Comparison of ENCODE assay signal across 8 mouse cellular contexts in the genomic region with DNA sequence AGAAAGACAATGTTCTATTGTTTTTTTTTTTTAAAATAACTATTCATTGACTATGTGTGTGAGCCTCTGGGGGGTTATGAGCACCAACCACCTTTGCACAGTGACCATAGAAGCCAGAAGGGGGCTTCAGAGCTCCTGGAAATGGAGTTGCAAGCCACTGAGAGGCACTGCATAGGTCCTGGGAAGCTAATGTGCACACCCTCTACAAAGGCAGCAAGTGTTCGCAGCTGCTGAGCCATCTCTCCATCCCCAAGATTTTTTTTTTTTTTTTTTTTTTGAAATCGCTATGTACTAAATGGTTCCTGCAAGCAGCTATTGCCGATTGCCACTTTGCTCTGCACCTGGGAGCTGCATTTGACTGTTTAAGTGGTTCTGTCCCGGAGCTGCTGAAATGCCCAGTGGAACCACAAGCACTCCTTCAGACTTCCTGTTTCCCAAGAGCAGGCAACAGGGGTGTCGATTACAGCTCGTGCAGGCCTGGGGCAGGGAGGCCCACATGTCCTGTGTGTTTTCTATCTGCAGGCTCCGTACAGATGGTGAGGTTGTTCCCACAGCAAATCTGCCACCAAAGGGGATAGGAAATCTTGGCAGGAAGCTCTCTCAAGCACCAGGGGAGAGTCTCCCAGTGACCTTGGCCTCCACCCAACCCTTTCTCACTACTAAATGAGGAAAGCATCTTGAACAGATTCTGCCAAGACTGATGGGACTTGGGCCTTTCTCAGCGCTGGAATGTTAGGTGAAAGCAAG. TPM values are rescaled to one million over a fixed set of nuclear protein-coding genes. Genes with fewer than 3 reads are reported as not detected.
DNase-seq lines count a peak whose midpoint lies in the region; ATAC-seq and TF ChIP-seq lines count a peak whose summit lies in the region.

No protein-coding gene starts in this region.

- no peak for DNase-seq in midbrain, embryonic 10.5 days (ENCODE audit: low spot score)
- DNase-seq in cerebellum, adult 8-10 months, result peak; percentile 45
- peak; percentile 54 for DNase-seq in gonadal fat pad, adult 2 months (ENCODE audit: low read depth)

- 68% methylated on average over 8 of the region's 8 CpGs for WGBS in midbrain, embryonic 16.5 days
- 87% methylated on average over 8 of the region's 8 CpGs for WGBS in midbrain, embryonic 10.5 days
- WGBS in intestine, postnatal 0 days, result 40% methylated on average over 8 of the region's 8 CpGs
- WGBS in liver, embryonic 15.5 days (ENCODE audit: insufficient replicate concordance), result 18% methylated on average over 8 of the region's 8 CpGs

- no peak overlapping the region for H3K4me2 ChIP-seq in midbrain, embryonic 16.5 days (ENCODE audit: low read length)
- H3K4me2 ChIP-seq in intestine, postnatal 0 days (replicated peaks; ENCODE audit: low read depth), result no peak overlapping the region
- H3K4me2 ChIP-seq in liver, embryonic 15.5 days, result no peak overlapping the region

- no peaks in the 10 kb centered on the region; the same call in 1 of the 2 replicates for H3K27me3 ChIP-seq in midbrain, embryonic 16.5 days (ENCODE audit: control insufficient read depth, insufficient read depth, low read depth, low read length)
- H3K27me3 ChIP-seq in midbrain, embryonic 10.5 days (ENCODE audit: low read depth, poor library complexity, severe bottlenecking), result peaks cover 41% of the 10 kb centered on the region
- no peaks in the 10 kb centered on the region for H3K27me3 ChIP-seq in intestine, postnatal 0 days (replicated peaks; ENCODE audit: control insufficient read depth, insufficient read depth, low read length)
- no peaks in the 10 kb centered on the region for H3K27me3 ChIP-seq in liver, embryonic 15.5 days
- H3K27me3 ChIP-seq in testis, adult 2 months (ENCODE audit: control insufficient read depth, insufficient read depth, low read length), result no peaks in the 10 kb centered on the region

- no peaks in the 10 kb centered on the region for H3K36me3 ChIP-seq in midbrain, embryonic 16.5 days (ENCODE audit: control insufficient read depth, insufficient read depth, low read length)
- H3K36me3 ChIP-seq in midbrain, embryonic 10.5 days, result no peaks in the 10 kb centered on the region
- H3K36me3 ChIP-seq in intestine, postnatal 0 days (ENCODE audit: control insufficient read depth, insufficient read depth), result no peaks in the 10 kb centered on the region
- H3K36me3 ChIP-seq in liver, embryonic 15.5 days (replicated peaks), result no peaks in the 10 kb centered on the region
- no peaks in the 10 kb centered on the region for H3K36me3 ChIP-seq in testis, adult 2 months (ENCODE audit: control insufficient read depth, insufficient read depth, low read length)

- peaks cover 14% of the 10 kb centered on the region for H3K4me1 ChIP-seq in midbrain, embryonic 16.5 days (ENCODE audit: control insufficient read depth, insufficient read depth, low read length)
- H3K4me1 ChIP-seq in midbrain, embryonic 10.5 days, result peaks cover 26% of the 10 kb centered on the region
- peaks cover 19% of the 10 kb centered on the region; the same call in 1 of the 2 replicates for H3K4me1 ChIP-seq in intestine, postnatal 0 days (replicated peaks; ENCODE audit: control insufficient read depth, insufficient read depth, low read length)
- H3K4me1 ChIP-seq in liver, embryonic 15.5 days (replicated peaks), result peaks cover 66% of the 10 kb centered on the region
- H3K4me1 ChIP-seq in testis, adult 2 months (ENCODE audit: control insufficient read depth, insufficient read depth, low read length), result peaks cover 4% of the 10 kb centered on the region

- H3K9me3 ChIP-seq in midbrain, embryonic 16.5 days (replicated peaks; ENCODE audit: control insufficient read depth, low read length, poor library complexity, severe bottlenecking), result no peaks in the 10 kb centered on the region
- H3K9me3 ChIP-seq in midbrain, embryonic 10.5 days (replicated peaks), result peaks cover 2% of the 10 kb centered on the region; the same call in 1 of the 2 replicates
- H3K9me3 ChIP-seq in intestine, postnatal 0 days (ENCODE audit: control insufficient read depth), result no peaks in the 10 kb centered on the region
- H3K9me3 ChIP-seq in liver, embryonic 15.5 days (replicated peaks), result no peaks in the 10 kb centered on the region

- no peak overlapping the region for H3K4me3 ChIP-seq in midbrain, embryonic 16.5 days (ENCODE audit: low read depth, low read length)
- H3K4me3 ChIP-seq in midbrain, embryonic 10.5 days, result no peak overlapping the region
- H3K4me3 ChIP-seq in intestine, postnatal 0 days (ENCODE audit: low read depth, low read length), result no peak overlapping the region
- no peak overlapping the region for H3K4me3 ChIP-seq in liver, embryonic 15.5 days (replicated peaks)
- no peak overlapping the region for H3K4me3 ChIP-seq in testis, adult 2 months (ENCODE audit: control insufficient read depth, low read depth, low read length)

- ATAC-seq in midbrain, embryonic 16.5 days, result no peak
- no peak for ATAC-seq in intestine, postnatal 0 days
- no peak for ATAC-seq in liver, embryonic 15.5 days (ENCODE audit: insufficient read depth)
- no peak for ATAC-seq in inflammation-experienced regulatory T-cells, adult 6 months

- no peak overlapping the region for H3K9ac ChIP-seq in midbrain, embryonic 16.5 days (ENCODE audit: low read depth, low read length)
- no peak overlapping the region for H3K9ac ChIP-seq in intestine, postnatal 0 days (ENCODE audit: low read depth, low read length)
- H3K9ac ChIP-seq in liver, embryonic 15.5 days, result no peak overlapping the region

- TF ChIP-seq CTCF in intestine, postnatal 0 days (IDR thresholded peaks at IDR 0.05; ENCODE audit: low read depth), result peak; percentile 16; the same call in 1 of the 2 replicates
- no peak for TF ChIP-seq CTCF in testis, adult 2 months (IDR thresholded peaks at IDR 0.05; ENCODE audit: control insufficient read depth, insufficient read depth, insufficient replicate concordance, low read depth, low read length)

- peak overlapping the region; percentile 44; the same call in 1 of the 2 replicates for H3K27ac ChIP-seq in midbrain, embryonic 16.5 days (ENCODE audit: low read length)
- no peak overlapping the region for H3K27ac ChIP-seq in midbrain, embryonic 10.5 days (replicated peaks)
- peak overlapping the region; percentile 37; the same call in 1 of the 2 replicates for H3K27ac ChIP-seq in intestine, postnatal 0 days (ENCODE audit: low read depth, low read length)
- H3K27ac ChIP-seq in liver, embryonic 15.5 days (replicated peaks), result peak overlapping the region; percentile 5; the same call in 1 of the 2 replicates
- H3K27ac ChIP-seq in testis, adult 2 months (ENCODE audit: control insufficient read depth, insufficient read depth, low read depth, low read length), result peak overlapping the region; percentile 26

- no peak for TF ChIP-seq POLR2A in testis, adult 2 months (IDR thresholded peaks at IDR 0.05; ENCODE audit: control insufficient read depth, low read depth, low read length)

RNA-seq across cellular contexts. Expression of gene Igf2r, which starts 24.4 kb away (rescaled TPM):
- polyA plus RNA-seq in midbrain, embryonic 16.5 days (2015; fragmentation: Nextera tagmentation; extraction: Ambion mirVana), result 9.6 and 10.9 TPM in 2 replicates
- 16.3 and 18.0 TPM in 2 replicates for polyA plus RNA-seq in midbrain, embryonic 10.5 days (2016; fragmentation: Nextera tagmentation; extraction: Ambion mirVana)
- 15.7 and 20.0 TPM in 2 replicates for polyA plus RNA-seq in gonadal fat pad, adult 2 months (2012; rRNA removed)
- 25.1 and 28.7 TPM in 2 replicates for polyA plus RNA-seq in intestine, postnatal 0 days (2015; fragmentation: Nextera tagmentation; extraction: Ambion mirVana)
- 13.0 and 15.6 TPM in 2 replicates for polyA plus RNA-seq in liver, embryonic 15.5 days (2015; fragmentation: Nextera tagmentation; extraction: Ambion mirVana)
- 3.8 and 4.8 TPM in 2 replicates for polyA plus RNA-seq in testis, adult 2 months (2012; rRNA removed)
- 10 to 100 TPM; 14.8 to 40.1 (median 36.0) TPM for polyA plus RNA-seq in inflammation-experienced regulatory T-cells, adult 6 months (2017; shearing (Covaris generic))
